Comparison of ENCODE assay signal across 8 mouse cellular contexts in genomic region chr8:78124248-78124647, GRCm38 (mm10).
DNase-seq lines count a peak whose midpoint lies in the region; ATAC-seq lines count a peak whose summit lies in the region.

No protein-coding gene starts in this region.

- no peak overlapping the region for H3K4me2 ChIP-seq in kidney, embryonic 15.5 days

- H3K9ac ChIP-seq in kidney, embryonic 15.5 days, result no peak overlapping the region

- no peak overlapping the region for H3K27ac ChIP-seq in kidney, embryonic 15.5 days
- H3K27ac ChIP-seq in limb, embryonic 10.5 days, result no peak overlapping the region

- no peak for ATAC-seq in kidney, embryonic 15.5 days (replicated peaks; ENCODE audit: low FRiP score)
- no peak for ATAC-seq in megakaryocyte, adult 5-6 weeks (ENCODE audit: poor library complexity, severe bottlenecking)

- H3K4me3 ChIP-seq in kidney, embryonic 15.5 days (replicated peaks), result no peak overlapping the region
- no peak overlapping the region for H3K4me3 ChIP-seq in limb, embryonic 10.5 days

- WGBS in kidney, embryonic 15.5 days, result 52% methylated on average over 5 of the region's 5 CpGs
- 59% methylated on average over 5 of the region's 5 CpGs for WGBS in limb, embryonic 10.5 days

- no peaks in the 10 kb centered on the region for H3K9me3 ChIP-seq in kidney, embryonic 15.5 days (replicated peaks)
- no peaks in the 10 kb centered on the region for H3K9me3 ChIP-seq in limb, embryonic 10.5 days (replicated peaks)

- peaks cover 4% of the 10 kb centered on the region; the same call in 1 of the 2 replicates for H3K27me3 ChIP-seq in kidney, embryonic 15.5 days
- H3K27me3 ChIP-seq in limb, embryonic 10.5 days (ENCODE audit: low read depth, poor library complexity, severe bottlenecking), result no peaks in the 10 kb centered on the region

- DNase-seq in adrenal gland, adult (ENCODE audit: inconsistent age in 2 of 2, low spot score in 1 of 2), result peak; percentile 12 to 69
- DNase-seq in adrenal gland, adult 8-10 months, result no peak
- peak; percentile 16 for DNase-seq in kidney, adult 9 months
- DNase-seq in adrenal gland, postnatal 25 days, result peak; percentile 40
- DNase-seq in limb, embryonic 10.5 days (ENCODE audit: low spot score), result peak; percentile 59
- peak; percentile 18 for DNase-seq in thymus, postnatal 25 days

- no peaks in the 10 kb centered on the region for H3K4me1 ChIP-seq in kidney, embryonic 15.5 days
- H3K4me1 ChIP-seq in limb, embryonic 10.5 days, result no peaks in the 10 kb centered on the region

- H3K36me3 ChIP-seq in kidney, embryonic 15.5 days, result no peaks in the 10 kb centered on the region
- H3K36me3 ChIP-seq in limb, embryonic 10.5 days, result no peaks in the 10 kb centered on the region
